Mouse (Mus musculus): ENCODE data around the gene Olfr1408.

The Olfr1408 gene

GRCm38 (mm10) chr1:173137274-173137673, at the start of gene Olfr1408:
Gene Olfr1408 (minus strand): TSS chr1:173137374.
- DNase-seq (ENCODE audit: low read depth, low spot score), result no peak

- no peak for DNase-seq (ENCODE audit: low read depth, low spot score)
Observed at GRCm38 (mm10) chr1:173174154-173174842, 37.1 kb upstream of the Olfr1408 start.
